Mouse (Mus musculus) right cerebral cortex, postnatal 36 days (tissue): ENCODE data around the gene Arid1b.

ENCODE experiments used
- DNase-seq, 2 experiments: peaks; one replicate each; pipeline ENCODE4 v3.0.0; 2022; ENCODE audit warnings: low spot score in 2 of 2, mixed read lengths in 1 of 2

Arid1b gene

DNA sequence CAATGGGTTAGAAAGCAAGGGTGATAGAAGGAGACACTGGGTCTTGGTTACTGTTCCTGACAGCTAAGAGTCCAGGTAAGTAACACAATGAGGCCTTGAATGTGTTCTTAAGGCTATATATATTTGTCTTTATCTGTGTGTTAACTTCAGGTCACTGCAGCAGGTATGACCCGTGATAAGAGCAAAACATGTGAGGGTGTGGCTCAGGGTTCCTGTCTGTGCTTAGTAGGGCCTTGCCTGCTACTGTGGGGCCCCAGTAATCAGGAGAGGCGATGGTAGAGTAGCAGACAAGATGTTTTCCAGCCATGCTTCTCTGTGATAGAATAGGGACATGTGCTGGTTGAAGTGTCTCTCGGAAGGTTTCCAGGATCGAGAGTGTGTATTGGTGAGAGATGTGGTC, 118.0 kb downstream of the Arid1b start:
- no peak for DNase-seq

- no peak for DNase-seq
Observed at GRCm38 (mm10) chr17:5115952-5116351, 121.8 kb downstream of the Arid1b start.

GRCm38 (mm10) chr17:5116990-5117389, 122.9 kb downstream of the Arid1b start:
- no peak for DNase-seq

GRCm38 (mm10) chr17:5118171-5118570, 124.0 kb downstream of the Arid1b start:
- DNase-seq: no peak

DNA sequence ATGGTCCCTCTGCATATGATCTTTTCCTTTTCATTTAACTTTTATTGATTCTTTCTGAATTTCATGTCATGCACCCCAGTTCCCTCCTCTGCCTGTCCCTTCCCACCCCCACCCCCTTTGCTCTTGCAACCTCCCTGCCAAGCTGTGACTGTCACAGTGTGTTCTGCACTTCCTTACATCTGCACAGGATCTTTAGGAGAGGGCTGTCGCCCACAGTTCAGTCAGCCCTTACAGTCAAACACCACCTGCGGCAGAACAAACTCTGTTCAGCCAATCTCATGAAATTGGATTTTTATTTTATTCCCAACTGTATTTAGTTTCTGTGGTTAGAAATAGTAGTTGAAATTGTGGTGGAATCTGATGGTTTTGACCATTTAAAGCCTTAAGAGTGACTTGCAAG, 130.5 kb downstream of the Arid1b start:
- no peak for DNase-seq

- DNase-seq: no peak
Observed at GRCm38 (mm10) chr17:5125084-5125855, 131.1 kb downstream of the Arid1b start.

GRCm38 (mm10) chr17:5125856-5126806, 132.0 kb downstream of the Arid1b start:
- DNase-seq: no peak

DNA sequence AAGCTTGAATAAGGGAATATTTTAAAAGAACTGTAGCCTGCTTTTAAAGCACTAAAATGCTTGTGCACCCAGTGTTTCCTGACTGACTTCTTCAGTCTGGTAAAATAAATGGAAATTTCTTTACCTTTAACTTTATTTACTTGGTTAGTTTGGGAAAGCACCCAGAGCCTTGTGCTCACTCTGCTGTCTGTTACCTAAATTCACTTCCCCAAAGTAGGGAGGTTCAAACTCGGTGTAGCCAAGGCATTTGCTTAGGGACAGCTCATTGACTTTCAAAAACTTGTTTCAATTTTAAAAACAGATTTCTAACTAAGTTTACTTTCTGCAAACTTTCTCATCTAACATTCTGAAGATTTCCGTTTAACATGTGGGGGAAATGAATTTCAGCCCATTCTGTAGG, 135.5 kb downstream of the Arid1b start:
- no peak for DNase-seq

GRCm38 (mm10) chr17:5130116-5130515, 136.0 kb downstream of the Arid1b start:
- no peak for DNase-seq

- no peak for DNase-seq
Observed at GRCm38 (mm10) chr17:5131706-5132105, 137.6 kb downstream of the Arid1b start.

- no peak for DNase-seq
Observed at GRCm38 (mm10) chr17:5132296-5132986, 138.3 kb downstream of the Arid1b start.

GRCm38 (mm10) chr17:5132987-5133355, 138.8 kb downstream of the Arid1b start:
- no peak for DNase-seq

DNA sequence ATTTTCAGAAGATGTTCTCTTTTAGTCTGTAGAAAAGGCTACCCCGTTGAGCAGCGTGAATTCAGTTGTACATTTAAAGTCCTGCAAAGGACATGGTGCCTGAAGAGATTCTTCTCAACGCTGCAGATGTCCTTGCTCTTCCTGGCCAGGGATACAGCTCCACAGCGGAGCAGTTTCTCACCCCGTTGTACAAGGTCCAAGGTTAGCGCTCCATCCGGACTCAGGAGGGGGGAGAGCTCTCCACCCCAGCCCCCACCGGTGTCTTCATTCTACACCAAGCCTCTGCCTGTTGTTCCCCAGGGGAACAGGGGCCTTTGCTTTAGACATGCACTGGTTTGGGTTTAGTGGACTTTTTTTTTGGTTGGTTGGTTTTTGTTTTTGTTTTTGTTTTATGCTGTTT, 139.7 kb downstream of the Arid1b start:
- DNase-seq: no peak

DNA sequence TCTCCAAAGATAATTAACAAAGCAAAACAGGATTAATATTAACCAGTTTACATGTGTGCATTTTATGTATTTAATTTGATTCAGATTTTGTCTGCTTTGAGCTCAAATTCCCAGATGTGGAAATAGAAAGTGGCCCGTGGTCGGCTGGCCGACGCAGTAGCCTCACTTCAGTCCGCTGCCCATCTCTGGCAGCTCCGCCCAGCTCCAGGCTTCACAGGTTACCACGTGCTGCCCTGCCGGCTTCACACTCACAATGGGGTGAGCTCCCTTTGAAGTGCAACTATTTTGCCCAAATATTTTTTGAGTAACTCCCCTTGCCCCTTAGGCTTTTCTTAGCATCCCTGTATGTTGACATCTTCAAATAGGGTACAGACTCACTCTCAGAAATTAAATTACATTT, 140.1 kb downstream of the Arid1b start:
- DNase-seq: no peak

DNA sequence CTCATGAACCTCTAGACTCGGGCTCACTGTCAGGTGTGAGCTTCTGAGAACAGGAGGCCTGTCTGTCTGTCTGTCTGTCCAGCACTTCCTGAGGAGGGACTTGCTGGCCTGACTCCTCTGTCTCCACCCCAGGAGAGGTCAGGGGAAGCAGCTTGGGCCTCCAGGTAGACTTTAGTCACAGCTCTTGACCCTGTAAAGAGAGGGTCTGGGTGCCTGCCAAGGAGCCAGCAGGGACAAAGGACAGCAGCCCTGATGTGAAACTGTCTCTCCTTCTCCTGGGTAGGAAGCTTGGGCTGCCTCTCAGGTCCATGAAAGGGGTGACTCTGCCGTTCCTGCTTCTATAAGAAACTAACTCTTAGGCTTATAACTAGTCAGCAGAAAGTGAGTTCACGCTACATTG, 143.8 kb downstream of the Arid1b start:
- DNase-seq: no peak

- DNase-seq: peak; percentile 75 to 87
Observed at GRCm38 (mm10) chr17:5138641-5139205, 144.6 kb downstream of the Arid1b start.

DNA sequence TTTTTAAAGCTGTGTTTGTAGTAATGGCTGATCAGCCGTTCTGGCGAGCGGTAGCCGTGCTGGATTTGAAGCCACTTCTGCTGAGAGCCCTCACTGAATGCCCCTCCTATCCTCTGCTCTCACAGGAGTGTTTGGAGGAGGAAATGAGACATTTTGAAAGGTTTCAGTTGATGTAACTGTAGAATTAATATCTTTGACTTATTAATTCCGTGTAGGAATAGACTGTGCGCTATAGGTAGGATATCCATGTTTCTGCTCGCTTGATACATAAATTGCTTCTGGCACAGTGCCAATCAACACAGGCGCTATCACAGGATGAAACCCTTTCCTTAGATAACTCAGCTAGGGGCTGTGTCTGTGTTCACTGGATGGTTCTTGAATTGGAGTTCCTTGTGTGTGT, 145.4 kb downstream of the Arid1b start:
- DNase-seq: no peak

DNA sequence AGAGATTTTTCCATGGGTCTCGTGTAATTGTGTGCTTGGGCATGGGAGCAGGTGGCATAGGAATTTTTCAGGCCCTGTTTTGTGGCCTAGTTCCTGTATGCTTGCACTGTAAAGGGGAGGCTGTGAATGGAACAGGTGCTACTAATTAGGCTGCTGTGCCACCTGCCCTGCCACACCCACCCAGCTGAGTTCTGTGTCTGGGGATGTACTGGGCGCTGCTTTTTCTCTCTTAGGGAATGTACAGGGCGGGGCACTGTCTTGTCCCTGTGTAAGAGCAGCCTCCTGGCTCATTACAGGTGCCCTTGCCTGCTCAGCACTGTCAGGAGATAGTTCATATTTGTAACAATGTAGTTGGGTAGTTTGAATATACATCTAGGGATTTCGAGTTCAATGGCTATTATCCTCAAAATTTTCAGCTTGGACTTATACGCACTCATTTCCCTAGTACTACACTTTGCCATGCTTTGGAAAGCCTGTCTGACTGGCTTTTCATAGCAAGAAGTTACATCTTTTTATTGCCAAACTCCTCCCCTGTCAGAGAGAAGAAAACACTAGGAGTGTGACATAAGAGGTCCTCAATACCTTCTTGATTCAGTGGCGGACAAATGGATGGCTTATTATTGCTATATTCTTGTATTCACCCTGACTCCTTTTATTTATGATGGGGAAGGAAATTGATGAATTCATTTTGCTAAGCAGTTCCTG, 149.8 kb downstream of the Arid1b start:
- no peak for DNase-seq

DNA sequence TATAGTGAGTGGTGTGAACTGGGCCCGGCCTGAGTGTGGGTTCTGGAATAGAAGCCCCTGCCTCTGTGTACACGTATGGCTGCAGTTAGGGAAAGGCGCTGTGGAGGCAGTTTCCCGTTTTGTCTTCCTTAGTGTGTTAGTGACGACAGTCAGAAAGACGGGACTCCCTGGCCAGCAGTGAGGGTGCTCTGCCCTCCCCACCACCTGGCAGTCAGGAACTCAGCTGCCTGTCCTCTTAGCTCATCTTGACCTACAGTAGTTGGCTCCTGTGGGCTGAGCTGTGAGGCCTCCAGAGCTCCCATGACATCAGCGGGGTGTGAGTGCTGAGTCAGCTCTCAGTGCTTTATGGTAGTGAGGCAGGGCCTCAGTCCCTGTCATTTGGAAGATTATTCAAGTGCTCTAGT, 156.5 kb downstream of the Arid1b start:
- DNase-seq: no peak

- DNase-seq: no peak
Observed at GRCm38 (mm10) chr17:5151852-5152251, 157.7 kb downstream of the Arid1b start.

DNA sequence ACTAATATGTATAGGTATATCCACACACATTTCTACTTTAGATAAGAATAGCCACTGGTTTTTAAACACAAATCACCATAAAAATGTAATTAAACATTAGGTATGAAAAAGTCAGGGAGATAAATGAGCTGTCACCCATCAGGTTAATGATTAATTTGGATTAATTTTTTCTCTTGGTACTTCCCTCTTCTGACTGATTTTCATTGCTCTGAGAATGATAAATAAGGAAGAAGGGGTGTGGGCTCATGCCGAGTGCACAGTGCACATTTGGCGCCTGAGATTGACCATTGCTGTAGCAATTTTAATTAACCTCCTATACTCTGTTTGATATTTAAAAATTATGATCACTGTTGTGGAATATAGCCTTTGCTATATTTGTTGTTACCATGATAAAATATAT, 159.3 kb downstream of the Arid1b start:
- DNase-seq: no peak
